Mouse (Mus musculus) left cerebral cortex, postnatal 36 days (tissue): ENCODE data around the gene Zfp599. TPM values are rescaled to one million over a fixed set of nuclear protein-coding genes. Genes with fewer than 3 reads are reported as not detected.
"Not testable (repeated sequence)": the region's sequence is repeated elsewhere in the genome, so short reads cannot be mapped to it uniquely, and the experiment has no call there.

Source experiments
- DNase-seq, 2 experiments: peaks; one replicate each; pipeline ENCODE4 v3.0.0; 2021 to 2022; ENCODE audit warnings: low spot score in 2 of 2, mixed read lengths in 1 of 2
- intact Hi-C: fragments of 180-260 bp; cut with DNase I; formaldehyde crosslinking; loops from one replicate; pipeline ENCODE4 v1.15.1; 2025
- total RNA-seq, 2 experiments: library from RNA; stranded (reverse); gene quantifications; 2 replicates each; pipeline ENCODE4 v1.2.3; 2021

Zfp599 gene
- total RNA-seq: 1 to 10 TPM; 4.3 to 4.4 TPM

DNA sequence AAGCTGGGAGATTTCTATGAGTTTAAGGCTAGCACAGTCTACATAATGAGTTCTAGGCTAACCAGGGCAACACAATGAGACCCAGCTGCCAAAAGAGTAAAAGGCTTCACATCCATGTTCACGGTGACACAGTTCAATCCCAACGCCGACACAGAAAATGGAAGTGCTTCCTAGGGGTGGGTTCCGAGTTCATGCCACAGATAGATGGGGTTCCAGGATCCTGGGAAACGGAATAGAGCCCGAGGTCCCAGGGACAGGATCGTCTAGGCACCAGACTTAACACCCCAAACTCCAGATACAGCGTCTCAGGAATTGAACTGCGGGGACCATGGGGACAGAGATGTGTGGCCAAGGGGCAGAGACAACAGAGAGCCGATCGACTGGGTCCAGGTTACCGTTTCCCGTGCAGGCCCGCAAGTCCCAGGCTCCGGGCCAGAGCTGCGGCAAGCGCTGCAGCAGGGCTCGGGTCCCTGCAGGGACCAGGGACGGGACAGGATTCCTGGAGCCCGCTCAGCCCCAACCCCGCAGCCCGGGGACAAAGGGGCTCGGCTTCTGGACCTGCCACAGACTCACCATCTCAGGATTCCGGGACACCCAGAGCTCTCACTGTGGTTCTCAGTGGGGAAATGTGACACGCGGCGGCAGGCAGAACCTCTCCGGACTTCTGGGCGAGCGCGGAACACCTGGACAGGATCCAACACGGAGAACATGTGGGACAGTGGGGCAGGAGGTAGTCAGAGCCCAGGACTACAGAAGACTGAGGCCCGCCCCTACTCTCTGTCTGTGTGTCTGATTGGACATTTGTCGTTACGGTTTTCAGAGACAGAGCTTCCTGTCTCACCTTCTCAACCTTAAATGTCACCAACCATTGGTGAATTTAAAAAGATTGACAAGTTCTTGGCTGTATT, at the start of gene Zfp599:
Zfp599 (minus strand) TSS at position 712 of the 908 bp plus-strand sequence.
- intact Hi-C loops: no loop called here
- DNase-seq: peak; percentile 53 to 60

DNA sequence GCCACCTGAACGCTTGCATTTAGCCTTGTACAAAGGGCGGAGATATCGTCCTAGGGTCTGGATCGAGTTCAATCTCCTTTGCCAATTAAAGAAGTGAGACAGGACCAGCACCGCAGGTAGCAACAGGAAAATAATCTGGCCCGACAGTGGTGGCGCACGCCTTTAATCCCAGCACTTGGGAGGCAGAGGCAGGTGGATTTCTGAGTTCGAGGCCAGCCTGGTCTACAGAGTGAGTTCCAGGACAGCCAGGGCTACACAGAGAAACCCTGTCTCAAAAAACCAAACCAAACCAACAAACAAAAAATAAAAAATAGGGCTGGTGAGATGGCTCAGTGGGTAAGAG, 48.2 kb upstream of the Zfp599 start:
- intact Hi-C loops, DNase-seq: not testable (repeated sequence)

DNA sequence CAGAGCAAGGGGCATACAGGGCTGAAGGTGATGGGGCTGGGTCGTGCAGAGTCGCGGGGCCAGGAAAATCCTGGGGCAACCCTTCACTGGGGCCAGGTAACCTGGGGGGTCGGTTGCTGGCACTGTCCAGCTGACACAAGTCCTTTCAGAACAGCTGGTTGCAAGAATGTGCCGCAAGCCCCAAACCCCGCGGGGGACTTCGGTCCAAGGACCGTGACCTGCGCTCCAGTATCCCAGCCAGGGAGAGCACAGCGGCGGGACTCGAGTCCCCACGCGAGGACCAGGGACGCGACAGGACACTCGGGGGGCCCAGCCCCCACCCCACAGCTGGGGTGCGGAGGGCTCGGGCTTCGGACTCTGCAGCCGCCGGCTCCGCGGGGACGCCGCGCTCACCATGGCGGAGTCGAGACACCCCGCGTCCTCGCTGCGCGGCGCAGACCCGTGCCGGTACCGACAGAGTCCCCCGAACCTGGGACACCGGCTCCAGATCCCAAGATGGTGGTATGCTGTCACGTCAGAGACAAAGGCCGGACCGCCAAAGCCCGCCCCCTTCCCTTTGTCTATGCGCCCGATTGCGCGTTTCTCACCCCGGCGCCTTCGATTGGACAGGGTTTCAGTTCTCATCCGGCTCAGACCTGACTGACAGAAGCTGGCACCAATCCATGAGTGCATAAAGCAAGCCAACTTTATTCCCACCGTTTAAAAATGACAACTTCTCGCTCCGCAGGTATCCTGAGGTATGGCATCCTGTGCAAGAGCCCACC, 47.6 kb upstream of the Zfp599 start, which contains the start of gene Zfp810:
Zfp810 (minus strand) TSS at position 493 of the 764 bp plus-strand sequence.
- peak; percentile 92 to 93 for DNase-seq
- intact Hi-C loops: no loop called here

DNA sequence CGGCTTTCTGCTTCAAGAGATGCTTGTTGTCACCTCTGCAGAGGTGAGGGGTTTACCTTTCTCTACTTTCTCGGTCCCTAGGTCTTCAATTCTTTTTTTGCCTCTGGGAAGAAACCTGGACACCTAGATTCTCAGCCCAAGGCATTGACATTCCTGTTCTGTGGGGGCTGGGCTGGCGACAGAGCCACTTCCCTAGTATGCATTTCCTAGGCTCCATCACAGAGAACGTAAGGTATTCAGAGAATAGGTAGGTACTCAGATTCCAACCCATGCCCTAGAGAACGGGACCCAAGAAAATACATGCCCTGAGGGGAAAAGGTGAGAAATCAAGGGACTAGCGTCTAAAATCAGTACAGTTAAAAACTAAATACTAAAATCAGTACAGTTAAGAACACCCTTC, 47.0 kb upstream of the Zfp599 start:
- intact Hi-C loops: no loop called here
- no peak for DNase-seq

DNA sequence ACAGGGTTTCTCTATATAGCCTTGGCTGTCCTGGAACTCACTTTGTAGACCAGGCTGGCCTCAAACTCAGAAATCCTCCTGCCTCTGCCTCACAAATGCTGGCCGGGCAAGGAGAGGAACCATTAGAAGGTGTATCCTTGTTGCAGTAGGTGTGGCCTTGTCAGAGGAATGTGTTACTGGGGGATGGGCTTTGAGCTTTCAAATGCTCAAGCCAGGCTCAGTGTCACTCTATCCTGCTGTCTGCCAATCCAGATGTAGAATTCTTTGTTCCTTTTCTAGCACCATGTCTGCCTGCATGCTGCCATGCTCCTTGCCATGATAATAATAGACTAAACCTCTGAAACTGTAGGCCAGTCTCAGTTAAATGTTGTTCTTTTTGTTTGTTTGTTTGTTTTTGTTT, 42.5 kb upstream of the Zfp599 start:
- intact Hi-C loops: no loop called here

DNA sequence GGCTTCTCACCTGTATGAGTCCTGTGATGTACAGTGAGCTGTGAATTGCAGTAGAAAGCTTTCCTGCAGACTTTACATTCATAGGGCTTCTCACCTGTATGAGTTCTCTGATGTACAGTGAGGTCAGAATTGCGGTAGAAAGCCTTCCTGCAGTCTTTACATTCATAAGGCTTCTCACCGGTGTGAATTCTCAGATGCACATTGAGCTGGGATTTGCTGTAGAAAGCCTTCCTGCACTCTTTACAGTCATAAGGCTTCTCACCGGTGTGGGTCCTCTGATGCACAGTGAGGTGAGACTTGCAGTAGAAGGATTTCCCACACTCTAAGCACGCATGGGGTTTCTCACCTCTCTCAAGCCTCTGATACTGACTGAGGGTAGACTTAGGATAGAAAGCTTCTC, 19.0 kb upstream of the Zfp599 start:
- intact Hi-C loops: no loop called here
- DNase-seq: no peak

More for the DNA sequence above, 42.5 kb upstream of the Zfp599 start:
- DNase-seq: no peak

DNA sequence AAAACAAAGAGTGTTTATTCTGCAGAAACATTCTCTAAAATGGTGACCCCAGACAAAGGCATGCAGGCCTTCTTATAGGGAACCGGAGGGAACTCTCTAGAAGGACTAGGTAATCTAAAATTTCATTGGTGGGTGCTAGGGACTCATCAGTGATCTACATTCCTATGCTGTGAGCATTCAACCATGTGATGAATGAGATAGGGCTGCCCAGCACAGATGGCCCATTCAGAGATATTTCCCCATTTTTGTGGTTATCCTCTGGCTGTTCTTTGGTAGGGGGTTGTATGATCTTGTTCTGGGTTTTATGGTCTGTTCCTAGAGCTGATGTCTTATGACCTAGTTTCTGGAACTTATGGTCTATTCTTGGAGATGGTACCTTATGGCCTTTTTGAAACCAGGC, 9.2 kb upstream of the Zfp599 start:
- intact Hi-C loops: no loop called here
- no peak for DNase-seq

DNA sequence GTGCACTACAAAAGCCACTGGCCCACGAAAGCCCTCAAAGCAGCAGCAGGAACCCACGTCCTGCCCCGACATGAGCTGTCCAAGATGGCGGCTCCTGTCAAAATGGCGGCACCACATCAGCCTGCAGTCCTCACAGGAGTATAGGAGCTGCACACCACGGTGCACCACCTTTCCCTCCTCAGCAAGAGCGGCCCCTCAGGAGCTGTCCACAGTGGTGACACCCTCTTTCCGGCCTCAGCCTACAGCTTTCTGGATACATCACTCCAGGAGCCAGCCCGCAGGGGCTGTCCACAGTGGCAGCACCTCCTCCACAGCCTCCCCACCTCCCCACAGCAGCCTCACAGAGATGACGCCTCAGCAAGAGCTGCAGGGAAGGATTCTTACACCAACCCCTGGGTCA, 2.9 kb upstream of the Zfp599 start:
- no peak for DNase-seq
- intact Hi-C loops: no loop called here

DNA sequence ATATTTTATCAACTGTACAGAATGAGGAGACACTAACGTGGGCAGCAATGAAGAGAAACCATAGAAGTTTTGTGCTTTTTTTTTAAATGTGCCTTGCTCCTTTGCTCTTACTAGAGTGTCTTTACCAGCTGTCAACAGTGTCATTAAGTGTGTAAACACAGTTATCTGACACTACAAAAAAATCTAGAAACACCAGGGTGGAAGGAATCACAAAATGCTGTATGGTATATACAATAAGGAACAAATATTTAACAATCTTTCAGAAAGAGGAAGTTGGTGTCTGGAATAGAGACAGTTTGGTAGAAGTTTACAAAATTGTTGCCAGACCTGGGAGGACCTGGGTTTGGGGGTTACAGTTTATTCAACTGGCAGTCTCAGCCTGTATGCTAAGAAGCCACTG, 1.9 kb upstream of the Zfp599 start:
- DNase-seq: no peak
- intact Hi-C loops: no loop called here

DNA sequence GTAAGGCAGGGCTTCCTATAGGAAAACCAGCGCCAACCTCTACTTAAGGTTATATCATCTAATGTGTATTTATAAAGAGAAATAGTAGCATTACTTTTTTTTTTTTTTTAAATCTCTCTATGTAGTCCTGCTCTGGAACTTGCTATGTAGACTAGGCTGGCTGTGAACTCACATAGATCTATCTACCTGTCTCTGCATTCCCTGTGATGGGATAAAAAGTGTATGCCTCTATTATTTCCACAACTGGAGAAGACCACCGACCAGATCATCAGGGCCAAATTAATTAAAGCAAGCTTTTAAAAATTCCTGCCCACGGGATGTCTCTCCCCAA, 362 bp upstream of the Zfp599 start:
- intact Hi-C loops: no loop called here

DNA sequence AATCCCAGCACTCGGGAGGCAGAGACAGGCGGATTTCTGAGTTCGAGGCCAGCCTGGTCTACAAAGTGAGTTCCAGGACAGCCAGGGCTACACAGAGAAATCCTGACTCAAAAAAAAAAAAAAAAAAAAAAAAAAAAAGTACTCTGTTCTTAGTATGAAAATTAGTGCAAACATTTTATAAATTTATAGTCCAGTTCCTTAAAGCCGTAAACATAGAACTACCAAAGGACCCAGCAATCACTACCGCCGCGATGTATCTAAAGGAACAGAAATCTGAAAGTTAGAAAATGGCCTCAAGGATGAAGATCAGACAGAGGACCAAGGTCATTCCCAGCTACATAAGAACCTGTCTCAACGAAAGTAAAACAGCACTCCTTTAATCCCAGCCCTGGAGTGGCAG, 911 bp downstream of the Zfp599 start:
- intact Hi-C loops: no loop called here
- no peak for DNase-seq

More for the DNA sequence above, 362 bp upstream of the Zfp599 start:
- no peak for DNase-seq

DNA sequence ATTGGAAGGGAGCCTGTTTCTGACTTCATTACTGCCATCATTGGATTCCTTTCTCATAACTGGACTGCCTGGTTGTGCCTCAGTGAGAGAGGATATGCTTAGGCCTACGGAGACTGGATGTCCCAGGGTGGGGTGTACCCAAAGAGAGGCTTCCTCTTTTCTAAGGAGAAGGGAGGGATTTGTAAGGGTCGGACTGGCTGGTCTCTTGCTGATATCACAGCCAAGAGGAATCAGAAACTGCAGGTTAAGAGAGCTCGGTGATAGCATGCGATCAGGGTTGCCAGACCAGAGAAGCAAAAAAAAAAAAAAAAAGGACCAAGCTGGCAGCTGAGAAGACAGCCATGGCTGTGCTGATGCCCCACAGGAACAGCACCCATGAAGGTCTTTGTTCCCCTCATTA, 3.1 kb downstream of the Zfp599 start:
- no peak for DNase-seq
- intact Hi-C loops: no loop called here

DNA sequence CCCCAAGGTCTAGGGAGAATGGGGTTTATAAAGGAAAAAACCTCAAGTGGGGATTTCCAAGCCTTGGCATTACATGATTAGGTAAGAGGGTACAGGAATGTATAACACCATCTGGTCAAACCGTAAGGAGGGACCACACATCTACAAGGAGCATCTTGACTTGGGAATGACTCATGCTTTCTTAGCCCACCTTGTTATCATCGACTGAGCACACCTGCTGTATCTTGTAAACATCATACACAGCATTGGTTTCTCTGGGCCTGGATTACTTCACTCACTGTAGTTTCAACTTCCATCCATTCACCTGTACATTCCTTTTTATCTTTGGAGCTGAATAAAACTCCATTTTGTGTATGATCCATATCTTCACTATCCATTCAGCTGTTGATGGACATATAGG, 15.5 kb downstream of the Zfp599 start:
- DNase-seq: no peak
- intact Hi-C loops: no loop called here

DNA sequence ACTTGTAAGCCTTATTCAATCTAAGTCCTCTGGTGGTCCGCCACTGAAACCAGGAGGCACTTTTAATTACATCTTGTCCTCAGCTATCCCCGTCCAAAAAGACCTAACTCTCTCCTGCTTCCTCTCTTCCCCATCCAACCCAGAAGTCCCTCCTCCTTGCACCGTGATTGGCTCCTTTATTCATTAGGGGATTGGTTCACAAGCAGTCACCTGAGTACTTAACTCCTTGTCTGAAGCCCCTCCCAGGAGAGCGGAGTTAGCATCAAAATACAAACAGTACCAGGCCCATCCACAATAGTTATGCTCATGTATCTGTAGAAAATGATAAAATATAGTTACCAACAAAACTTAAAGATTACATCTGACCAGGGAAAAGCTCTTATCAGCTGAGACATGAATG, 19.7 kb downstream of the Zfp599 start:
- no peak for DNase-seq

DNA sequence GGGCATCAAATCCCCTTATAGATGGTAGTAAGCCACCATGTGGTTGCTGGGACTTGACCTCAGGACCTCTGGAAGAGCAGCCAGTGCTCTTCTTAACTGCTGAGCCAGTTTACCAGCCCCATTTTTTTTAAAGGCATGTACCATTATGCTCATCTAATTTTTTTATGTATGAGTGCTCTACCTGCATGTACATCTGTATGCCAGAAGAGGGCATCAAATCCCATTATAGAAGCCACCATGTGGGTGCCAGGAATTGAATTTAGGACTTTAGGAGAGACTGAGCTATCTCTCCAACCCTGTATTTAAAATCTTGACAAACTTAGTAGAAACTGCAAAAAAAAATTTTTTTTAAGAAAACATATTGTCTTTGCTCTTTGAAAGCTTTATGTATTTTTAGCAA, 29.1 kb downstream of the Zfp599 start:
- no peak for DNase-seq
- intact Hi-C loops: loop anchor here (2.0 kb wide), 1 partner anchor 178 kb away; no protein-coding TSS in a partner anchor

More for the DNA sequence above, 19.7 kb downstream of the Zfp599 start:
- intact Hi-C loops: no loop called here

DNA sequence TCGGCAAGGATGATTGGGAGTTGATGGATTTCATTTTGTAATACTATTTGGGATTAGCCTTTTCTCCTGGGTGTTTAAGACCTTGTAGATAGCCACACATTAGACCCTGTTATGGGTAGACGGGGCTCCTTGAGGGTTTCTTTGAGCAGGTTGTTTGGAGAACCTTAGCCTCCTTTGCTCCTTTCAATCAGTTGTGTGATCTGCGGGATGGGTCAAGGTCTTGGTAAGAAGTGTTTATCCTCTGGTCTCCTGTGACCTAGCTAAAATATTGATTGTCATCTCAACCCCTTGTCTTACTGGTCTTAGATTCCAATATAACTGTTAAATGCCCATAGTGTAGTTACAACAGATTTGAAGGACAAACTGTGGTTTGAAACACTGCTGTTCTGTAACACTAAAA, 29.6 kb downstream of the Zfp599 start:
- intact Hi-C loops: loop anchor here (2.0 kb wide), 1 partner anchor 179 kb away; no protein-coding TSS in a partner anchor
- no peak for DNase-seq

DNA sequence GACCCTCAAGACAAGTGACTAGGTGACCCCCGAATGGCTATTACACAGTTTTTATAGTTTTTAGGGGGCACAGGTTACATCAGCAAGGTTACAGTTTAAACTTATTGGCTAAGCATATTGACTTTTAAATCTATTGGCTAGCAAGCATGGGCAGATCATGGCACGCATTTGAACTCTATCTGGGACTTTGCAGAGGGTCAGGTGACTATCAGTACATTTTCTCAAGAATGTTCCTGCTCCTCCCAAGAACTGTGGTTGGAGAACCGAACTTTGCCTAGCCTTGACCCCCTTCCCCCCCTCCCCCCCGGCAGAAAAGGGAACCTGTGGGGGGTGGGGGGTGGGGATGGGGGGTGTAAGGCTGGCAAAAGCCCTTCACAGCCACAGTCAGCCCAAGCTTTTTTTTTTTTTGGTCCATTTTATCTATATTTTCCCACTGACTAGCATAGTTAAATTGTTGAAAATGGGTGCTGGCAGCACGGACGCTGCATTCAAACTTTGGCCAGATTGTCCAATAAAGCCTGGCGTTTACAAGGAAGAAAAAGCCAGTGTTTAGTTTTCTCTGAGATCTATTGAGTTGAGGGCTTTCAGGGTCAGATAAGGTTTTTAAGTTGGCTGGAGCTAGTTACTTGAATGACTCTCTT, 30.2 kb downstream of the Zfp599 start:
- DNase-seq: no peak
- intact Hi-C loops: loop anchor here (2.0 kb wide), 1 partner anchor 179 kb away; no protein-coding TSS in a partner anchor

DNA sequence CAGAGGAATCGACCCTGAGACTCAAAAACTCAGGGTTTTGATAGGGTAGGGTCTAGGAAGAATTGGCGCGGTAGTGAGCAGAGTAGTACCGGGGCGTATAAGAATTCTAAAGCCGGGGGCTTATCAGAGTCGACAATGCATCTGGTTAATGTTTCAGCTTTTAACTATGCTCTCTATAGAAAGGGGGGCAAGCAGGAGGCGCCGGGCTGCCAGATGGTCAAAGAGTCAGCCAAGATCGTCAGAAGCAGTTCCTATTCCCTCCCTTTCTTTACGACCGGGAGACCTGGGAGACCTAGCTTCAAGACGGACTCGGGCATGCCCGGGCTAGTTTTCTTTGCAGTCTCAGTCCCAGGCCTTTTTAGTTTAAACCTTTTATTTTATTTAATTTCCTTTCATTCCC, 32.8 kb downstream of the Zfp599 start:
- DNase-seq: no peak
- intact Hi-C loops: no loop called here

DNA sequence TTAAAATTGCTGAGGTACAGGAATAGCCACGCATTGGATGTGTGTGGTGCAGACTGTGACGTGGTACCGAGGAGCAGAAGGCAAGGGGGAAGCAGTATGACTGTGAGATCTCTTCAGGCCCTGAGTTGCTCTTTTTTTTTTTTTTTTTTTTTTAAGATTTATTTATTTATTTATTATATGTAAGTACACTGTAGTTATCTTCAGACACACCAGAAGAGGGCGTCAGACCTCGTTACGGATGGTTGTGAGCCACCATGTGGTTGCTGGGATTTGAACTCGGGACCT, 33.4 kb downstream of the Zfp599 start:
- DNase-seq, intact Hi-C loops: not testable (repeated sequence)

DNA sequence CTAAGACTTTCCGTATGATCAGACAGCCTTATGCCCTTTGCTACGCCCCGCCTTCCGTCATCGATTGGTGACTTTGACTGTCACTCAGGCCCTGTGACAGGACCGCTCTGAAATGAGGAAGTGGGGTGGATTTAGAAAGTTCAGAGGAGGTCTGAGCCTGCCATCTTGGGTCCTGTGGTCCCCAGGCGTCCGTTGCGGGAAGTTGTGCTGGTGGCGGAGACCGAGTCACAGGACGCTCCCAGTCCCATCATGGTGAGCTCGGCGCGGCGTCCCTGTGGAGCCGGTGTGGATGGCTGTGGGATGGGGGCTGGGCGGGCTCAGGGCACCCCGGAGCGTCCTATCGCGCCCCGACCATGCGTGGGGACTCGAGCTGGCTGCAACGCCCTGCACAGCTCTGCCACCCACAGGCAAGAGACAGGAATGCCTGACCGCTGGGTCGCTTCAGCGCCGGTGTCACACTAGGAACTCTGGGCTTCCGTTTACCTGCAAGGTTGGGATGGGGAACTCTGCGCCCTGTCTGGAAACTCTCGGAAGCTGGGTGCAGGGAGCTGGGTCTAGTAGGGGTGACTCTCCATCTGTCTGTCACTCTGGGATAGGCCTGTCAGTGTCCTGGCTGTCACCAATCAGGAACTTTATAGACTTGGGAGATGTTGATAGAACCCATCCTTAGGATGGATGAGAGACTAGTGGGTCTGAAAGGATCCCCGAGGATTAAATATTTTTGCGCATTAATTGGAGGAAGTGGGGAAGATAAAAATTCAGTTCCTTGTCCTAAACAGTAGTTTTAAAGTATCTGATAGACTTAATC, 33.9 kb downstream of the Zfp599 start, which contains the start of gene Zfp809:
Zfp809 (plus strand) TSS at position 134 of the 808 bp plus-strand sequence.
- intact Hi-C loops: loop anchor here (1.0 kb wide), 1 partner anchor 69 kb away; the partner anchor contains the start of gene Pigyl
- DNase-seq: peak; percentile 97 to 99
